Mouse (Mus musculus): ENCODE measurements around the gene Zbtb16.

Zbtb16 gene

GRCm38 (mm10) chr9:48728083-48728730, 107.8 kb downstream of the Zbtb16 start:
- Histone ChIP-seq H3K4me3 (replicated peaks; ENCODE audit: low read length) (no peak overlapping the region), H3K36me3 (ENCODE audit: insufficient read depth, low read length) (no peaks in the 10 kb centered on the region), H3K9me3 (ENCODE audit: low read length) (no peaks in the 10 kb centered on the region), H3K4me1 (replicated peaks; ENCODE audit: low read depth, low read length) (no peaks in the 10 kb centered on the region), H3K27me3 (ENCODE audit: insufficient read depth, low read length) (peaks cover 20% of the 10 kb centered on the region)
- TF ChIP-seq CTCF (conservative IDR thresholded peaks at IDR 0.05; ENCODE audit: low read length) (no peak), NANOG (IDR thresholded peaks at IDR 0.05; ENCODE audit: borderline replicate concordance, low read length) (no peak), POU5F1 (IDR thresholded peaks at IDR 0.05; ENCODE audit: borderline replicate concordance, low read length) (no peak)

- TF ChIP-seq CTCF (conservative IDR thresholded peaks at IDR 0.05; ENCODE audit: low read length), result no peak
- TF ChIP-seq POU5F1 (IDR thresholded peaks at IDR 0.05; ENCODE audit: borderline replicate concordance, low read length), result no peak
- TF ChIP-seq NANOG (IDR thresholded peaks at IDR 0.05; ENCODE audit: borderline replicate concordance, low read length), result no peak
- H3K4me3 ChIP-seq (replicated peaks; ENCODE audit: low read length), result no peak overlapping the region
- H3K9me3 ChIP-seq (ENCODE audit: low read length), result no peaks in the 10 kb centered on the region
- no peaks in the 10 kb centered on the region for H3K36me3 ChIP-seq (ENCODE audit: insufficient read depth, low read length)
- peaks cover 21% of the 10 kb centered on the region for H3K27me3 ChIP-seq (ENCODE audit: insufficient read depth, low read length)
- no peaks in the 10 kb centered on the region for H3K4me1 ChIP-seq (replicated peaks; ENCODE audit: low read depth, low read length)
Measured at GRCm38 (mm10) chr9:48726341-48726740, 109.7 kb downstream of the Zbtb16 start.

- Histone ChIP-seq H3K4me3 (replicated peaks; ENCODE audit: low read length) (no peak overlapping the region), H3K4me1 (replicated peaks; ENCODE audit: low read depth, low read length) (no peaks in the 10 kb centered on the region), H3K36me3 (ENCODE audit: insufficient read depth, low read length) (no peaks in the 10 kb centered on the region), H3K9me3 (ENCODE audit: low read length) (no peaks in the 10 kb centered on the region), H3K27me3 (ENCODE audit: insufficient read depth, low read length) (peaks cover 24% of the 10 kb centered on the region)
- TF ChIP-seq CTCF (conservative IDR thresholded peaks at IDR 0.05; ENCODE audit: low read length), result no peak
- no peak for TF ChIP-seq NANOG (IDR thresholded peaks at IDR 0.05; ENCODE audit: borderline replicate concordance, low read length)
- no peak for TF ChIP-seq POU5F1 (IDR thresholded peaks at IDR 0.05; ENCODE audit: borderline replicate concordance, low read length)
Measured at GRCm38 (mm10) chr9:48725918-48726317, 110.1 kb downstream of the Zbtb16 start.

- H3K27me3 ChIP-seq (ENCODE audit: insufficient read depth, low read length), result peaks cover 29% of the 10 kb centered on the region
- no peak overlapping the region for H3K4me3 ChIP-seq (replicated peaks; ENCODE audit: low read length)
- H3K4me1 ChIP-seq (replicated peaks; ENCODE audit: low read depth, low read length), result no peaks in the 10 kb centered on the region
- H3K9me3 ChIP-seq (ENCODE audit: low read length), result no peaks in the 10 kb centered on the region
- TF ChIP-seq POU5F1 (IDR thresholded peaks at IDR 0.05; ENCODE audit: borderline replicate concordance, low read length), result no peak
- TF ChIP-seq NANOG (IDR thresholded peaks at IDR 0.05; ENCODE audit: borderline replicate concordance, low read length), result no peak
- TF ChIP-seq CTCF (conservative IDR thresholded peaks at IDR 0.05; ENCODE audit: low read length), result no peak
- no peaks in the 10 kb centered on the region for H3K36me3 ChIP-seq (ENCODE audit: insufficient read depth, low read length)
Measured at GRCm38 (mm10) chr9:48725161-48725560, 110.9 kb downstream of the Zbtb16 start.

GRCm38 (mm10) chr9:48724733-48725132, 111.3 kb downstream of the Zbtb16 start:
- H3K9me3 ChIP-seq (ENCODE audit: low read length), result no peaks in the 10 kb centered on the region
- no peak for TF ChIP-seq NANOG (IDR thresholded peaks at IDR 0.05; ENCODE audit: borderline replicate concordance, low read length)
- TF ChIP-seq POU5F1 (IDR thresholded peaks at IDR 0.05; ENCODE audit: borderline replicate concordance, low read length), result no peak
- TF ChIP-seq CTCF (conservative IDR thresholded peaks at IDR 0.05; ENCODE audit: low read length), result no peak
- H3K4me3 ChIP-seq (replicated peaks; ENCODE audit: low read length), result no peak overlapping the region
- H3K4me1 ChIP-seq (replicated peaks; ENCODE audit: low read depth, low read length), result no peaks in the 10 kb centered on the region
- H3K27me3 ChIP-seq (ENCODE audit: insufficient read depth, low read length), result peaks cover 29% of the 10 kb centered on the region
- no peaks in the 10 kb centered on the region for H3K36me3 ChIP-seq (ENCODE audit: insufficient read depth, low read length)

- Histone ChIP-seq H3K9me3 (ENCODE audit: low read length) (no peaks in the 10 kb centered on the region), H3K4me3 (replicated peaks; ENCODE audit: low read length) (no peak overlapping the region), H3K27me3 (ENCODE audit: insufficient read depth, low read length) (peaks cover 29% of the 10 kb centered on the region), H3K36me3 (ENCODE audit: insufficient read depth, low read length) (no peaks in the 10 kb centered on the region), H3K4me1 (replicated peaks; ENCODE audit: low read depth, low read length) (no peaks in the 10 kb centered on the region)
- TF ChIP-seq CTCF (conservative IDR thresholded peaks at IDR 0.05; ENCODE audit: low read length) (no peak), NANOG (IDR thresholded peaks at IDR 0.05; ENCODE audit: borderline replicate concordance, low read length) (no peak), POU5F1 (IDR thresholded peaks at IDR 0.05; ENCODE audit: borderline replicate concordance, low read length) (no peak)
Measured at GRCm38 (mm10) chr9:48723511-48724304, 112.3 kb downstream of the Zbtb16 start.

- H3K4me1 ChIP-seq (replicated peaks; ENCODE audit: low read depth, low read length), result no peaks in the 10 kb centered on the region
Measured at GRCm38 (mm10) chr9:48723025-48723424, 113.0 kb downstream of the Zbtb16 start.

GRCm38 (mm10) chr9:48722261-48722920, 113.6 kb downstream of the Zbtb16 start:
- H3K4me1 ChIP-seq (replicated peaks; ENCODE audit: low read depth, low read length), result no peaks in the 10 kb centered on the region
- H3K9me3 ChIP-seq (ENCODE audit: low read length), result no peaks in the 10 kb centered on the region
- H3K27me3 ChIP-seq (ENCODE audit: insufficient read depth, low read length), result peaks cover 21% of the 10 kb centered on the region
- no peak for TF ChIP-seq POU5F1 (IDR thresholded peaks at IDR 0.05; ENCODE audit: borderline replicate concordance, low read length)
- TF ChIP-seq NANOG (IDR thresholded peaks at IDR 0.05; ENCODE audit: borderline replicate concordance, low read length), result no peak
- no peak for TF ChIP-seq CTCF (conservative IDR thresholded peaks at IDR 0.05; ENCODE audit: low read length)
- no peaks in the 10 kb centered on the region for H3K36me3 ChIP-seq (ENCODE audit: insufficient read depth, low read length)
- H3K4me3 ChIP-seq (replicated peaks; ENCODE audit: low read length), result no peak overlapping the region

More at GRCm38 (mm10) chr9:48723025-48723424, 113.0 kb downstream of the Zbtb16 start:
- Histone ChIP-seq H3K36me3 (ENCODE audit: insufficient read depth, low read length) (no peaks in the 10 kb centered on the region), H3K9me3 (ENCODE audit: low read length) (no peaks in the 10 kb centered on the region), H3K27me3 (ENCODE audit: insufficient read depth, low read length) (peaks cover 25% of the 10 kb centered on the region), H3K4me3 (replicated peaks; ENCODE audit: low read length) (no peak overlapping the region)
- TF ChIP-seq CTCF (conservative IDR thresholded peaks at IDR 0.05; ENCODE audit: low read length) (no peak), NANOG (IDR thresholded peaks at IDR 0.05; ENCODE audit: borderline replicate concordance, low read length) (no peak), POU5F1 (IDR thresholded peaks at IDR 0.05; ENCODE audit: borderline replicate concordance, low read length) (no peak)
